Mouse (Mus musculus): ENCODE results near the gene Slc25a47. TPM values are rescaled to one million over a fixed set of nuclear protein-coding genes. Genes with fewer than 3 reads are reported as not detected.

Gene Slc25a47
- total and polyA plus RNA-seq, 3 experiments, result 3.0 to 5.3 (median 3.1) TPM

- TF ChIP-seq GABPA (IDR thresholded peaks at IDR 0.05; ENCODE audit: insufficient replicate concordance, low read depth, low read length) (peak; percentile 35; the same call in 1 of the 2 replicates), CHD2 (IDR thresholded peaks at IDR 0.05; ENCODE audit: low read length) (peak; percentile 90), RAD21 (IDR thresholded peaks at IDR 0.05; ENCODE audit: low read depth, low read length) (no peak), PAX5 (IDR thresholded peaks at IDR 0.05; ENCODE audit: low read length) (no peak), IRF4 (IDR thresholded peaks at IDR 0.05; ENCODE audit: low read depth, low read length) (peak; percentile 75; the same call in 1 of the 2 replicates), UBTF (IDR thresholded peaks at IDR 0.05; ENCODE audit: low read depth, low read length) (no peak), MEF2A (IDR thresholded peaks at IDR 0.05; ENCODE audit: borderline replicate concordance, low read depth, low read length) (peak; percentile 67; the same call in 1 of the 2 replicates), SIN3A (IDR thresholded peaks at IDR 0.05; ENCODE audit: low read length) (peak; percentile 92), JUN (IDR thresholded peaks at IDR 0.05; ENCODE audit: insufficient read depth, low read depth, low read length) (no peak)
Measured at GRCm38 (mm10) chr12:108893715-108894431, 58.0 kb downstream of the Slc25a47 start, which contains the start of gene Wars (continued).

- TF ChIP-seq E2F4 (IDR thresholded peaks at IDR 0.05; ENCODE audit: insufficient replicate concordance, low read depth, low read length) (no peak), TBP (conservative IDR thresholded peaks at IDR 0.05; ENCODE audit: low read depth, low read length) (peak; percentile 7; the same call in 1 of the 2 replicates)
- dilution Hi-C loops (cut with MboI; ENCODE audit: extremely low pct_ligation_motif_present, extremely low pct_unique_long_range_greater_than_20kb, low sequenced_read_pairs) (no loop called here), in situ Hi-C loops (cut with MboI; ENCODE audit: low pct_ligation_motif_present, low pct_unique_long_range_greater_than_20kb, low sequenced_read_pairs) (loop anchor here (10.0 kb wide), 2 partner anchors 130 to 1480 kb away; no protein-coding TSS in a partner anchor)
Measured at GRCm38 (mm10) chr12:108894432-108894816, 58.6 kb downstream of the Slc25a47 start.

GRCm38 (mm10) chr12:108896006-108896405 lies 60.2 kb downstream of the Slc25a47 start:
- Histone ChIP-seq H3K27ac (ENCODE audit: insufficient read depth, low read depth) (no peak overlapping the region), H3K79me2 (replicated peaks; ENCODE audit: control insufficient read depth, extremely low read depth, insufficient read depth, poor library complexity, severe bottlenecking) (peaks cover 24% of the 10 kb centered on the region), H3K27me3 (replicated peaks) (no peaks in the 10 kb centered on the region), H3K36me3 (replicated peaks in 1 of 2; ENCODE audit: control insufficient read depth in 1 of 2, insufficient read depth in 1 of 2, low read length in 1 of 2) (peaks cover 10 to 51% of the 10 kb centered on the region in 2 experiments), H3K4me3 (replicated peaks in 1 of 3; ENCODE audit: low read depth in 2 of 3, low read length in 2 of 3, poor library complexity in 1 of 3) (no peak overlapping the region), H3K4me1 (ENCODE audit: control insufficient read depth in 1 of 2, insufficient read depth in 2 of 2) (peaks cover 3 to 26% of the 10 kb centered on the region in 2 experiments; a peak in 3 of 4 replicates), H3K9me3 (replicated peaks; ENCODE audit: low read length) (no peaks in the 10 kb centered on the region), H3K4me2 (ENCODE audit: insufficient read depth, low read depth, poor library complexity, severe bottlenecking) (no peak overlapping the region), H3K9ac (ENCODE audit: insufficient read depth, low read depth) (no peak overlapping the region)
- in situ Hi-C loops (cut with MboI; ENCODE audit: low pct_ligation_motif_present, low pct_unique_long_range_greater_than_20kb, low sequenced_read_pairs), result loop anchor here (10.0 kb wide), 2 partner anchors 131 to 1479 kb away; no protein-coding TSS in a partner anchor
- dilution Hi-C loops (cut with MboI; ENCODE audit: extremely low pct_ligation_motif_present, extremely low pct_unique_long_range_greater_than_20kb, low sequenced_read_pairs), result no loop called here
- TF ChIP-seq SMC3 (IDR thresholded peaks at IDR 0.05; ENCODE audit: low read depth, low read length) (peak; percentile 56), CTCF (conservative IDR thresholded peaks at IDR 0.05 in 1 of 2, IDR thresholded peaks at IDR 0.05 in 1 of 2; ENCODE audit: low read depth in 2 of 2, low read length in 2 of 2) (peak; percentile 9 to 68; a peak in 2 of 4 replicates), RAD21 (IDR thresholded peaks at IDR 0.05; ENCODE audit: low read depth, low read length) (peak; percentile 47), MAZ (IDR thresholded peaks at IDR 0.05; ENCODE audit: low read depth, low read length) (no peak), EP300 (IDR thresholded peaks at IDR 0.05; ENCODE audit: low read length) (no peak), ZNF384 (IDR thresholded peaks at IDR 0.05; ENCODE audit: low read depth, low read length) (peak; percentile 28; the same call in 1 of the 2 replicates)
- peak; percentile 40 for DNase-seq (ENCODE audit: extremely low read depth)

More at GRCm38 (mm10) chr12:108894432-108894816, 58.6 kb downstream of the Slc25a47 start:
- H3K36me3 ChIP-seq (replicated peaks in 1 of 2; ENCODE audit: control insufficient read depth in 1 of 2, insufficient read depth in 1 of 2, low read length in 1 of 2), result peaks cover 24 to 52% of the 10 kb centered on the region in 2 experiments
- no peaks in the 10 kb centered on the region for H3K9me3 ChIP-seq (replicated peaks; ENCODE audit: low read length)
- H3K4me2 ChIP-seq (ENCODE audit: insufficient read depth, low read depth, poor library complexity, severe bottlenecking), result peak overlapping the region; percentile 91
- no peak for DNase-seq (ENCODE audit: extremely low read depth)
- no peak overlapping the region for H3K27ac ChIP-seq (ENCODE audit: insufficient read depth, low read depth)
- peak overlapping the region; percentile 86 for H3K9ac ChIP-seq (ENCODE audit: insufficient read depth, low read depth)
- peaks cover 3 to 26% of the 10 kb centered on the region in 2 experiments; a peak in 3 of 4 replicates for H3K4me1 ChIP-seq (ENCODE audit: control insufficient read depth in 1 of 2, insufficient read depth in 2 of 2)
- peaks cover 32% of the 10 kb centered on the region for H3K79me2 ChIP-seq (replicated peaks; ENCODE audit: control insufficient read depth, extremely low read depth, insufficient read depth, poor library complexity, severe bottlenecking)
- H3K4me3 ChIP-seq (replicated peaks in 1 of 3; ENCODE audit: low read depth in 2 of 3, low read length in 2 of 3, poor library complexity in 1 of 3), result peak overlapping the region; percentile 73 to 93 (median 92)
- H3K27me3 ChIP-seq (replicated peaks), result no peaks in the 10 kb centered on the region
